Mouse (Mus musculus): Measurements from ENCODE around the gene Cep128.
"Not testable (repeated sequence)": the region's sequence is repeated elsewhere in the genome, so short reads cannot be mapped to it uniquely, and the experiment has no call there.

Cep128 gene

DNA sequence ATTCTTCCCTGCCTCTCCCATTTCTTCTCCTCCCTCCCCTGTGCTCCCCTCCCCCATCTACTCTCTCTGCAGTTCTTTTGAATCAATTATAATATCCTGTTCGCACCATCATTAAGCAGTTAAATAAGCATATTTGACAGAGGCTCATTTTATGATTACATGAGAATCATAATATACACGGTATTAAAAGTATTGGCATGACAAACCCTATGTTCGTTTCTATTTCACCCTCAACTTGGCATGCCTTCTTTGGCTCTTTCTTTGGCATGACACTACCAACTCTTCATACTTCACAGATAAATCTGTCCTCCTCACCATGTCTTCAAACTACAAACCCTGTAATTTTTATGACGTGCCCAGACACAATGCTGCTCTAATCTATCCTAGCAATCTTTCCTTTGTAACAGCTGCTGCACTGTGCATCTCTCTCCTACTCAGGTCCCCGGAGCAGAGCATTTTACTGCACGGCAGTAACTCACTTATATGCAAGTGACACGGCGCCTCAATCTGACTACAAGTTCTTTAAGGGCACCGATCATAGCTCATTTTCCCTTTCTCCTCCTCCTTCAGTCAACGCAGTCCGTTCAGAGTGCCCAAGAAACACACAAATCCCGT is 324.4 kb downstream of the Cep128 start:
- no peak for DNase-seq

DNA sequence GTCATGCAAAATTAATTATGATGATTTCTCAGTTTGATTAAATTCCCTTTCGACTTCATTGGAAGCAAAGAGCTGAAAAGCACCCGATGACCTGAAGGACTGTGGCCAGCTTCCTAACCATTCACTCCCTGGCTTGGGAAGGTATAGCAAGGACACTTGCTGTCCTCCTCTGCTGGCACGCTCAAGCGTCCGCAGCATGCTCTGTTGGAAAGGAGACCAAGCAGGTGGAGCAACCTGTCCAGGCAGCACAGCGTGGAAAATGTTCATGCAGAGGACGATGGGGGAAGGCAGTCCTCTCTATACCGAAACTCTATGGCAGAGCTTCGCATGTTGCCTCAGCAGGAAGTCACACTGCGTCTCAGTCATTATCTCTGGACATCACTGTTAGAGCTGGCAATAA is 327.3 kb downstream of the Cep128 start:
- DNase-seq = no peak

DNA sequence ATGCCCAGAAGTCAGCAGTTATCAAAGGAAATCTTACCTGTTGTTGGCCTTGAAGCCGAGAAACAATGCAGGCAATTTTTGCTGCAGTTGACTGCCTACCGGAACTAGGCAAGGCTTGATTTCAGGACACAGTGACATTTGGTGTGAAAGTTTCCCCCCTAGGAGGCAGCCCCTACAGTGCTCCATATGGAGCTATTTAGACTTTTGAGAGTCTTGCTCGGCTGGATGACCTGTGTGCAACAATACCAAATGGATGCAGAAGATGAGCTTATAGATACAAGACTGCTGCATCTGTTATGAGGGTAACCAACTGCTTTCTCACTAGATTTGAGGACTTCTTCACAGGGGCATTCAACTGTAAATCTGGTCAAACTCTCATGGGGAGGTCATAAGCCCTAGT is 331.9 kb downstream of the Cep128 start:
- no peak for DNase-seq

DNA sequence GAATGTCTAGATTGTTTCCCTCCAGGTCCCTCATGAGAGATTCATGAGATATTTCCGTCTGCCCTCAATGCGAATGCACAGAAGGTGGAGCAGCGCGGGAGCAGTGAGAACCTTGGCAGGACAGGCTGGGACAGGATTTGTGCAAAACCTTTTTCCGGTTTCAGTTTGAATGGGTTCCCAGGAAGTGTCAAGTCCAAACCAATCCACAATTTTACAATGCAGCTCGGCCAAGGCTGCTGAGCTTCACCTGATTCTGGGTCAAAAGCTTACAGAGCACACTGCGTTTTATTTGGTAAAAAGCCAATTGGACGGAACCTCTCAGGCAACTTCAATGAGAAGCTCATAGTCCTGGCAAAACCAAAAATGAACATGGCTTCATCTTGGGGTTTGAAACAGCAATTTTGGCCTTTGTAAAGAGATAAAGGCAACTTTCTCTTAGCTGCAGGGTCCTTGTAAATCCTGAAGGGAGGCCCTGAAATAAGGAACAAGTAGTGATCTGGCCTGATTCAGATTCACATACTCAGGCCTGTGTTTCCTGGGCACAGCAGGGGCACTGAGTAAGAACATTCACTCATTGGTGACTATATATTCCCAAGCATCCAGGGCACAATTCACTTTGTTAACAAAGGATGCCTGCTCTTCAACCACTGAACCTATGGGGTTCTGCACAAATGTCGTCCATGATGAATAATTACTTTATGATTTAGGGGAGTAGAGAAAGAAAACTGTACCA is 333.4 kb downstream of the Cep128 start:
- no peak for DNase-seq

DNA sequence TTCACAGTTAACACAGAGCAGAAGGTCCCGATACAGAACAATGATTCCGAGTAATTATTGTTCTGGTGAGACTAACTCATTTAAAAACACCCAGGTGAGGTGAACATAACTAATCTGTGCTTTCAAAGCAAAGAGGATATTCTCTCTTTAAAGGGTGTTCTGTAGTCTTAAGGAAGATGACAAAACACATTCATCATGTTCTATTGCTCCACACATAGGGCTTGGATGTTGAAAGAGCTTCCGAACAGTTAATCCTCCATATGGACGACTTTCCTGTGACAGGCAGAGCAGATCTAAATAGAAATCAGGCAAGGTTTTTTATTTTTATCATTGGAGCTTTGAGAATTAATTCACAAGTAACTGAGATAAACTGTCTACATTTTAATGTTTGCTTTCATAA is 342.8 kb downstream of the Cep128 start:
- DNase-seq = no peak

DNA sequence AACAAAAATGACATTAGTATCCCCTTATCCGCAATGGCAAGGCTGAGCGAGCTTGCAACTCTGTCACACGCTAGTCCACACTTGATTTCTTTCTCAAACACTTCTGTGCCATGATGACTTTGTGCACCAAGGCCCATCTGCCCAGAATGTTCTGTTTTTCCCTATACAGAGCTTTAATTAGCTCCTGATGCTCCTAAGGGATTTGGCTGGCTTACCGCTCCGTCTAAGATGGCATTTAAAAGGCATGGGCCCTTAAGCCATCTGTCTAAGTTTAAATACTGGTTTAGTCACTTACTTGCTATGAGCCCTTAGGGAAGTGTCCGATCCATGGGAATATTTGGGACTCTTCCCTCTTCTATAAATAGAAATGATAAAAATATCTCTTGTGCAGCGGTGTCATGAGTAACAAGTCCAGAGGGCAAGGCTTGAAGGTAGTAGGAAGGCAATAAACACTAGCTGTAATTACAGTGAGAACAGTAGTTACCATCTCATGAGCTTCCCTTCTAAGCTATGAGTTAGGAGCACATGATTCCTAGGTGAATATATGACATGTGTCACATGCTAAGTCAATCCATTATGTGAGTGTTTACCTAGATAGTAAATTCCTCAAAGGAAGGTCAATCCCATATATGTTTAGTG is 343.8 kb downstream of the Cep128 start:
- no peak for DNase-seq

DNA sequence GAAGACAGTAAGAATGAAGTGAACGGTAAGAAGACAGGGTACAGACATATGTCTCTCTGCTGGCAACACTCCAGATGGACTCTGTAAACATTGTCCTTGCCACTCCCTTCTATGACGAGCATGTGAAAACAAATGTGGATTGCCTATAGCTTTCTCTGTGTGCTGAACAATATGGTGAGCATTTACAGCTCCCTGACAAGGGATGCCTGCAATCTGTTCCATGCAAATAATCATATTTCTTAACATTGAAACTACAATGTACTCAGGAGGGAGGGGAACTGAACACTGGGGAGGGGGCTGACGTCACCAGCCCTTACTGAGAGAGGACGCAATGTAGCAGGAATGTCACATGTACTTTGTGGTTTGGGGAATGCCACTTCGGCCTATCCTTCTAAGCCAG is 355.1 kb downstream of the Cep128 start:
- no peak for DNase-seq

DNA sequence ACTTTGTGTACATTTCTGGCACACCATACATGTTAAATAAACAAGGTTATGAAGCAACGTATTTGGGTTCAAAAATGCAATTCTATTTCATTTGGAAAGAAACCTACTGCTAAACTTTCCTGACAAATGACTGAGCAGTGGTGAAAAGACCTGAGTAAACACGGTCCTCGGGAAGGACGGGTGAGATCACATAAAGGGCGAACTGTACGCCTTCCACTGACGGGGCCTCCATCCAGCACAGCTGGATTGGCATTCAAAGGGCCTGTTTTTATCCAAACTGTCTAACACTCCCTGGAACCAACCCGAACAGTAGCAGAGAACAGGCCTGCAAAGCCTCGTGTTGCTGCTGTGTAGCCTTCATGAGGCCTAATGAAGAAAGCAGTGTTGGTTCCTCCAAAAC is 356.5 kb downstream of the Cep128 start:
- no peak for DNase-seq

DNA sequence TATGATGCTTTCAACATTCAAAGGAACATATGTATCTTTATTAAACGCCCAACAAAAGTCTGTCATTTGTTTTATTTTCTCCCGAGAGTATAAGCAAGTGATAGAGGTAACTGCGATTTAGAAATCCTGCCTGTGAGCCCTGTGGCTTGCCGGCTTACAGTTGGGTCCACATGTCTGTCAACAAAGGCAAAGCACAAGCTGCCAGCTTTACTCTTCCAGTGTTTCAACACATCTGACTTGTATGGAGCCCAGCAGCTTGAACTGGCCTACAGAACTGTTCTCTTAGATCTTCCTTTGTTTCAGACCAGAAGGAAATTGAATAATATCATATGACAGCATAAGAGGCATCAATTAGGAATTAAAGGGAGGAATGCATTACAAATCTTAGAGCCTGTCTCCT is 357.1 kb downstream of the Cep128 start:
- no peak for DNase-seq

DNA sequence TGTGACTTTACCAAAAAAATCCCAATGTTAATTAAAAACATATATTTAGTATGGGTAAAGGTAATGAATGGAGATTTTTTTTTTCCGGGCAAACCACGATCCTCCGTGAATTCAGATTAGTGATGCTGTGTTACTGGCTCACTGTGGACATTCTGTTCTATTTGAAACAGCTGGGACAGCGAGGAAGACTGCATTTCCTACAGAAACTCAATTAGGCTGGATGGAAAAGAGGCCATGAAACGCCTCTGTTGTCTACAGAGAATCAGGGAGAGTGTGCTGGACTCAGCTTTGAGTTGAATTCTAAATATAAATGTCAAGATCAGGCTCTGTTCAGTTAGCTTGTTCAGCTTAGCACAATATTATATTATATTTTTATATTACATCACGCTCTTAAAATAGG is 369.1 kb downstream of the Cep128 start:
- no peak for DNase-seq

DNA sequence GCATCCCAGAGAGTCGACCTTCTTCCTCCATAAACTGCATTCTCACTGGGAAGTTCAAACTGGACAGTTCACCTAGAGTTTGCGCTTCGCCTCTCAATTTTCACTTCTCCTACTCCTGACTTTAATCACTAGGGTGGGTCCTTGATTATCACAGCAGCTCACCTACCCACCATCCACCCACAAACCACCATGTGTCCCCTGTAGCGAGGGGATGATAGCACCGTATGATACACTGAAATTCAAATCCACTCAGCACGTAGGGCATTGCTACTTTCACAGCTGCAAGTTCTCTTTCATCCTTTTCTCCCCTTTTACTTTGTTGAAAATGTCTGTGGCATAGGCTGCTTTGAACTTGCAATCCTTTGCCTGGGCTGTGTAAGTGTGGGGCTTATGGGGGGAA is 371.2 kb downstream of the Cep128 start:
- DNase-seq = no peak

DNA sequence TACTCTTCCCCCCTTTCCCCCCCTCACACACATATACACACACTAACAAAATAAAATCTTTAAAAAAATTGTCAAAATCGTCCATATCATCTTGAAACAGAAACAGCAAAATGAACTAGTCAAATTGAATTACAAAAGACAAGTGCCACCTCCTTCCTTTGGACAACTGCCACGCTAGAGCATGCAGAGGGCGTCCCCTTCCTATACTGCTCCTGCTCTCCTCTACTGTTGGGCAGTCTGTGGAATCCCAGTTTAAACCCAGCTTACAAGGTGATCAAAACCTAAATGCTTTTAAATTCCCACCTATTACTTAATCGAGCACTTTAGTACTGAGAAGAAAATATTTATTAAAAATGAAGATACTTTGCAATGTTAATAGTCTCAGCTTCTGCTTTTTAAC is 372.0 kb downstream of the Cep128 start:
- DNase-seq = no peak

DNA sequence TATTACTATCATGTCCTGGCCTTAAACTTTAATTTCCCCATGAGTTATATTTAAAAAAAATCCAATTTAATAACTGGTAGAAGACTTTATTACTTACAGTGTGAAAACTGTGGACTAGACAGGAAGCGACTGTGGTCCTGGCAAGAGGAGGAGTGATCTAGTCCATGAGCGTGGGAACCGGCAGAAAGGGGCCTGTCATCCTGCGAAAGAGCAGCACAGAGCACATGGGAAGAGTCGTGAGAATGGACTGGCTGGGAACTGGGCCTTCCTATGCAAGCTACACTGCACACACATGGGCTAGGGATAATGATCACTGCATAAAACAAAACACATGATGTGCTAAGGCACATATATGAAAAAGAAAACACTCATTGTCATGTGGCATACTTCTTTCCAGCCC is 375.5 kb downstream of the Cep128 start:
- DNase-seq = no peak

DNA sequence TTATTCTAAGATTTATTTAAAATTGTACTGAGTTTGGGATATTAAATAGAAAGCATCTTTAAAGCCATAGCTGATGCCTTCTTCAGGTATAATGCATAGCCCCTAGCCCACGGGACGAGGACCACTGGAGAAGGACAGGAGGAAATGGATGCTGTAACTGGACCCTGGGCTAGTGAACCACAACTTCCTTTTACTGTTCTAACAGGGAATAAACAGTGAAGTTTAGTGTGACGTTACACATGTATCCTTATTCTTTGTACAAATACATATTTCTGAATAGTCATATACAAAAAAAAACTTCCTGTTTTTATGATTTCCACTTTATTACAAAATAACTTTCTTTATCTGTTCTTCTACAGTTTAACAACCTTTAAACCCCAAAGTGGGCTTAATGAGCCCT is 376.0 kb downstream of the Cep128 start:
- no peak for DNase-seq

DNA sequence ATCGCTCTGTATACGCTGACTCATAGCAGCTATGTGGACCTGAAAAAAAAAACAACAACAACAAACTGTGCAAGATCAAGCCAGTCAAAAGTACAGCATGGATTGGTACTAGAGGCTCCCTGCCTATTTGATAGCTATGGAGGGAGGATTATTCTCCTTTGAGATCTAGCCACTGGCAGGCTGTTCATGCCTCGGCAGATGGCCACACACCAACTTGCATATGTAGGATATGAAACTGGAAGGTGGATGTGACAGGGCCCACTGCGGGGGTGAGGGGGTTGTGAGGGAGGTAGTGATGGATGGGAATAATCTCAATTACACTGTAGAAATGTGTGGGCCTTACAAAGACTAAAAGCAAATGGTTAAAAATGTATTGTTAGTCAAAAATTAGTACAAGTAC is 386.7 kb downstream of the Cep128 start:
- DNase-seq = peak; percentile 5

DNA sequence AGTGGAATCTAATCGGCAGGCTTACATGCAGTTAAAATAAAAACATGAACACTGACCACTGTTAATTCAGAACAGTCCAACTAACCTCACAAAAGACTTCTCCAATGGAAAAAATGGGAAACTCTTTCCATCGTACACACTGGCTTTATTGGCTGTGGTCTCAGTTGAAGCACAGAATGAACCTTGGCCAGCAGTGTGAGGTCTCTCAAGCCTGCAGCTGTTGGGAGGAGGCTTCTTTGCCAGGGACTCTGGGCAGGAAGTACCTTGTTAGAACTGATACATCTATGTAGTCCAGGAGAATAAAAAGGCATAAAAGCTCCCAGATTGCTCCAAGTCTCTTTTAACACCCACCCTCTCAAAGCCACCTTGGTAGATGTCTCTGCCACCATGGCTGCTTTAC is 390.9 kb downstream of the Cep128 start:
- DNase-seq = no peak

DNA sequence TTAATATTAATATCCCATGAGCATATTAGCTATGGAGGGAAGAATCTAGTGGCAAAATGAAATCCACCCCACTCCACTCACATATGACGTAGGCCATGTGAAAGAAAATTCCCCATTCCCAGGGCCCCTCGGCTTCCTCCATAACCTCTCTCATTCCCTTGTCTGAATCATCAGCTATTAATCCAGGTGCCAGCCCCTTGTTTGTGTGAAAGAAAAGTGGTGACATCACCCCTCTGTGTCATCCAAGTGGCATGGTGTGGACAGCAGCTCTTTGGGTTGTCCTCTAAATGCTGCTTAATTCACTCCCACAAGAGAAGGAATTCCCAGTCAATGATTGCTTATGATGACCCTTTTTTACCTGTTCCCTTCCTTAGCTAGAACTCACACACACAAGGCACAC is 396.4 kb downstream of the Cep128 start:
- DNase-seq = no peak

DNA sequence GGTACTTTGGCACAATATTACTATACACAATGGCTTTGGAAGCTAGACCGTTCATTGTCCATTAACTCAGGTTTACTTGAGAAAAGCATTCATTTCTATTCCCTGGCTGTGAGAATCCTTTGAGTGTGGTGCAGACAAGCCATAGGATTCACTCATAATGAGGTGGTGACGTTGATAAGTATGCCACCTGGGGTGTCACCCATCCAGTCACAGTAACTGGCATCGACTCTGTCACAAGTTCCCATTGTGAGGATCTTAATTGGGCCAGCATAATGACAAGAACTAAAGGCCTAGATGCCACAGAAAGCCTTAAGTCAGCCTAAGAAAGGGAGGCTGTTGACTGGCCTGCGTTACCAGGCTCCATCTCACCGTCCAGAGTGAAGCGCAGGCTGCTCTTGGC is 396.9 kb downstream of the Cep128 start:
- no peak for DNase-seq

DNA sequence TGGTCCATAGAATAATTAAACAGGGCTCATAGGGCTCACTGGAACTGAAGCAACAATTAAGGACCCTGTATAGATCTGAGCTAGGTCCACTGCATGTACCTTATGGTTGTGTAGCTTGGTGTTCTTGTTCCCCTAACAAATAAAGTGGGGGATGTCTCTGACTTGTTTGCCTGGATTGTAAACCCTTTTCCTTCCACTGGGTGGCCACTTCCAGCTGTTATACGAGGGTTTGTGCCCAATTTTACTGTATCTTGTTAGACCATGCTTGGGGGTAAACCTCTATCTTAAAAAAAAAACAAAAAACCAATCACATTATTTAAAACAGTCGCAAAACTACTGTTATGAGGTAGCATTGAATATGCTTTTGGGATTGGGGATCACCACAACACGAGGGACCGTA is 402.2 kb downstream of the Cep128 start:
- DNase-seq = no peak

DNA sequence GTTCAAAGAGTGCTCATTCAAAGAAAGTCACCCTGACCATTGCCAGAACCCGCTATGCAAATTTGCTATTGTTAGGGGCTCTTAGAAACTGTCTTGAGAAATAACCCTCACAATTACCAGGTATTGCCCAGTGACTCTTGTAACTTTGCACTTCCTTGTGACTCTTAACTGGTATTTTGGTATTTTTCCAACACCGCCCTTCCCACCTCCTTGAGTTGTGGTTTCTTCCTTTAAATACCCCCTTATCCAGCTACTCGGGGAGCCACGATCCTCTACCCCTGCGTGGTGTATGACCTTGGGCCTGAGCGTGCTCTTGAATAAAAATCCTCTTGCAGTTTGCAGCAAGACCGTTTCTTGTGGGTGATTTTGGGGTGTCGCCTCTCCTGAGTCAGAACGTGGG is 407.8 kb downstream of the Cep128 start:
- not testable (repeated sequence) for DNase-seq

DNA sequence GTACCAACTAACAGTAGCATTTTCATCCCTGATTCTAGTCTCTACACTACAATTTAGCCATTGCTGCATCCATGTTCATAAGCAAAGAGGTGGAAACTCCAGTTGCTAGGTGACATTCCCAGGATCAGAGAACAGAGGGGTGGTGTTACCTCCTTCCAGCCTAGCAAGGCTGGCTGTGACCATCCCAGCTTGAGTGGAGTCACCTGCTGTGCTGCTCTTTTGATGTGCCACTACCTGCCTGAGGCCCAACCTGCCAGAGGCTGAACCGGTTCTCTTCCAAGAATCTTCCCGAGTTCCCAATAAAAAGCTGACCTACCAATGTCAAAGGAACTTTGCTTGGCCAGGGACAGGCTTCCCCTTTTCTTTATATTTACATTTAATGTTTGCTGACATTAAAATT is 408.8 kb downstream of the Cep128 start:
- DNase-seq = no peak

DNA sequence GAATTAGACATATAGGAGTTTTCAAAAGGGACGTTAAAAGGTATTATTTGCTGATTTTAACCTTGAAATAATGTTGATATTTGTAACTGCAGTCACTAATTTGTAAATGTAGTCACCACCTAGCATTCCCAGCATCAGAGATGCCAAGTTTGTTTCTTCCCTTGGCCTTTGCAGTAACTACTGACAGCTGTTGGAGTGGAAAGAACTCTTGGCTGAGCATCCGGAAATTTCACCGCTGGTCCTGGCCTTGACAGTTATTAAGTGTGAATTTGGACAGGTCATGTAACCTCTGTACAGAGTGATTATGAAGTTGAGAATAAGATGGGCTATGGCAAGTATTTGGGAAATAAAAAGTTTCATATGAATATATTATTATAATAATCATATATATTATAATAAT is 413.1 kb downstream of the Cep128 start:
- DNase-seq = no peak

DNA sequence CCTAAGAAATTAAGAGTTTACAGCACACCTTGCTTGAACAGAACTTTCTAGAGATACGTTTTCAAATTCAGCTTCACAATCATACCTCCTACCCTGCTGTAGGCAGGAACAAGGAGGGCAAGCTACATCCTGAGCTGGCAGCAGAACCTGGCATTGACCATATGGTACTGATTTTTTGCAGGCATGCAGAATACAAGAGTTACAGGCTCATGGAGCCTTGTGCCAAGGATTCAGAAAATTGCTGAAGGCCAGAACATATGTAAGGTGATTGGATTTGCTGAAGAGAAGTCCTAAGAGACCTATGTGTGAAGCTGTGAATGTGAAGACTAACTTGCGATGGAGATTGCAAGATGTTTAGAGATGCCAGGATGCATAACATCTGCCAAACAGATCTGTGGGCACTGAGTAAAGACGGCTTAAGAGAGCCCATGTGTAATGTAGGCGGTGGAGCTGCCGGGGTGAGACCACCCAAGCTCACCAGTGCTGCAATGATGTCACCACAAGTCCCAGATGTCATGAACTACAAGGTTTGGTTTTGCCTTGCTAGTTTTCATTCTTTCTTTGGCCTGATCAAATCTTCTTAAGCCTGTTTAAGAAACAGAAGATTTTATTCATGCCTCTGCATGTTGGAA is 422.7 kb downstream of the Cep128 start:
- no peak for DNase-seq
